Mouse (Mus musculus) neural tube, embryonic 14.5 days (tissue): ENCODE data around the gene Hdac9. TPM values are rescaled to one million over a fixed set of nuclear protein-coding genes. Genes with fewer than 3 reads are reported as not detected.

Source experiments
- ATAC-seq: fragments of 200-750 bp; cut with Nextera tagmentation; 2 replicates; pipeline ENCODE4 v1.8.0; 2017; ENCODE audit warnings: low read depth, mild to moderate bottlenecking, moderate TSS enrichment, moderate library complexity
- H3K27ac ChIP-seq: fragments of 300-500 bp; sonication (generic); 2 replicates; pipeline ENCODE4 v1.5.1; 2014; ENCODE audit warnings: low read depth, mild to moderate bottlenecking, control low read depth, low read length, moderate library complexity, mixed read lengths
- H3K27me3 ChIP-seq: fragments of 300-500 bp; sonication (generic); 2 replicates; pipeline ENCODE4 v1.6.1; 2014; ENCODE audit warnings: low read length; ENCODE audit not compliant: control insufficient read depth, insufficient read depth
- H3K36me3 ChIP-seq: fragments of 300-500 bp; sonication (generic); 2 replicates; pipeline ENCODE4 v1.6.1; 2014; ENCODE audit warnings: low read length, mixed read lengths; ENCODE audit not compliant: control insufficient read depth, insufficient read depth
- H3K4me1 ChIP-seq: fragments of 300-500 bp; sonication (generic); 2 replicates; pipeline ENCODE4 v1.6.1; 2014; ENCODE audit warnings: low read length; ENCODE audit not compliant: control insufficient read depth, insufficient read depth
- H3K4me2 ChIP-seq: fragments of 300-500 bp; sonication (generic); 2 replicates; pipeline ENCODE4 v1.6.1; 2014; ENCODE audit warnings: mild to moderate bottlenecking, low read depth, low read length, control low read depth
- H3K4me3 ChIP-seq: fragments of 300-500 bp; sonication (generic); 2 replicates; pipeline ENCODE4 v1.5.1; 2014; ENCODE audit warnings: low read depth, low read length, control low read depth, mixed read lengths
- H3K9ac ChIP-seq: fragments of 300-500 bp; sonication (generic); replicated peaks from 2 replicates; pipeline ENCODE4 v1.6.1; 2014; ENCODE audit warnings: low read depth, mild to moderate bottlenecking, control low read depth, low read length, mixed read lengths
- H3K9me3 ChIP-seq: fragments of 300-500 bp; sonication (generic); 2 replicates; pipeline ENCODE4 v1.6.1; 2016; ENCODE audit warnings: low read length; ENCODE audit not compliant: control insufficient read depth
- WGBS: fragments of 180-500 bp; shearing (Covaris S2); extraction: QIAGEN DNeasy Blood & Tissue Kit; methylation state at CpG from one replicate; pipeline ENCODE4 v1.1.7; 2014; 5-methylcytosine and 5-hydroxymethylcytosine counted together
- polyA plus RNA-seq: library from polyadenylated mRNA; unstranded; fragments of >200 nt; fragmentation: Nextera tagmentation; extraction: Ambion mirVana; gene quantifications from 2 replicates; pipeline ENCODE4 v1.2.1, GENCODE M21; 2014

Hdac9 gene
- polyA plus RNA-seq, 1 experiment from 2014 or later, result 14.1 TPM

- 74% methylated on average over 3 of the region's 3 CpGs for WGBS
- 0 out of 2 replicates have a peak, but pooled peaks have one; percentile 17 for ATAC-seq
- no peaks in the 10 kb centered on the region for H3K36me3 ChIP-seq
- no peak overlapping the region for H3K9ac ChIP-seq
- no peaks in the 10 kb centered on the region for H3K27me3 ChIP-seq
- no peaks in the 10 kb centered on the region for H3K9me3 ChIP-seq
- H3K4me2 ChIP-seq, result no peak overlapping the region
- H3K4me1 ChIP-seq, result no peaks in the 10 kb centered on the region
- H3K4me3 ChIP-seq, result no peak overlapping the region
- H3K27ac ChIP-seq, result no peak overlapping the region
These were observed 347.4 kb downstream of the Hdac9 start for GRCm38 (mm10) chr12:34569472-34569871.

GRCm38 (mm10) chr12:34569052-34569451 lies 347.8 kb downstream of the Hdac9 start:
- Histone ChIP-seq H3K36me3 (no peaks in the 10 kb centered on the region), H3K9ac (no peak overlapping the region), H3K9me3 (no peaks in the 10 kb centered on the region), H3K4me1 (no peaks in the 10 kb centered on the region), H3K4me3 (no peak overlapping the region), H3K27ac (no peak overlapping the region), H3K4me2 (no peak overlapping the region), H3K27me3 (no peaks in the 10 kb centered on the region)
- ATAC-seq, result peak; percentile 56; the same call in 1 of the 2 replicates
- WGBS, result 56% methylated on average over 3 of the region's 3 CpGs

DNA sequence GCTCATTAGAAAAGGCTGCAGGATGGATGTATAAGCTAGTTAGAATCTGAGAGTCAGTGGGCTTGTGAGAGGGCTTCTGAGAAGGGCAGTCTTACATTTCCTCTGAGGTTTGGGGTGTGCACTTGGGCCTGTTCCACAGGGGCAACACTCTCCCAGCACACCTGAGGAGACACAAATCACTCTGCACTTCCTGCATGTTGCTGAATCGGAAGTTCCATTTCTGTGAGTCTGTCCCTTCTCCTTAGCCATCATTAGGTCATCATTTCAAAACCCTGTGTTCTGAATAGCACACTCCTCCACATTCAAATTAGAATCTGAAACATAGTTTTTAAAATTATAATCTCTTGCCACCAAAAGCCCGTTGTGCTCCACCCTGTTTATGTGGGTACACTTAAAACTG lies 354.6 kb downstream of the Hdac9 start:
- Histone ChIP-seq H3K4me3 (no peak overlapping the region), H3K27me3 (no peaks in the 10 kb centered on the region), H3K4me2 (no peak overlapping the region), H3K9ac (no peak overlapping the region), H3K27ac (no peak overlapping the region), H3K9me3 (no peaks in the 10 kb centered on the region), H3K4me1 (no peaks in the 10 kb centered on the region), H3K36me3 (no peaks in the 10 kb centered on the region)
- 84% methylated on average over 2 of the region's 2 CpGs for WGBS
- no peak for ATAC-seq

GRCm38 (mm10) chr12:34559001-34559400 lies 357.9 kb downstream of the Hdac9 start:
- no peaks in the 10 kb centered on the region for H3K9me3 ChIP-seq
- H3K9ac ChIP-seq, result no peak overlapping the region
- no peak overlapping the region for H3K27ac ChIP-seq
- H3K4me3 ChIP-seq, result no peak overlapping the region
- H3K4me2 ChIP-seq, result no peak overlapping the region
- ATAC-seq, result no peak
- WGBS, result 73% methylated on average over 5 of the region's 5 CpGs
- no peaks in the 10 kb centered on the region for H3K4me1 ChIP-seq
- no peaks in the 10 kb centered on the region for H3K36me3 ChIP-seq
- no peaks in the 10 kb centered on the region for H3K27me3 ChIP-seq

- Histone ChIP-seq H3K4me3 (no peak overlapping the region), H3K27ac (no peak overlapping the region), H3K9ac (no peak overlapping the region), H3K36me3 (no peaks in the 10 kb centered on the region), H3K27me3 (no peaks in the 10 kb centered on the region), H3K4me2 (no peak overlapping the region), H3K9me3 (no peaks in the 10 kb centered on the region), H3K4me1 (no peaks in the 10 kb centered on the region)
- no peak for ATAC-seq
These were observed 362.1 kb downstream of the Hdac9 start for GRCm38 (mm10) chr12:34554803-34555202.

GRCm38 (mm10) chr12:34550268-34550667 lies 366.6 kb downstream of the Hdac9 start:
- Histone ChIP-seq H3K4me3 (no peak overlapping the region), H3K4me2 (no peak overlapping the region), H3K36me3 (no peaks in the 10 kb centered on the region), H3K27me3 (no peaks in the 10 kb centered on the region), H3K9me3 (no peaks in the 10 kb centered on the region), H3K27ac (no peak overlapping the region), H3K9ac (no peak overlapping the region), H3K4me1 (no peaks in the 10 kb centered on the region)
- WGBS, result 54% methylated on average over 9 of the region's 9 CpGs
- no peak for ATAC-seq

- Histone ChIP-seq H3K9me3 (no peaks in the 10 kb centered on the region), H3K36me3 (no peaks in the 10 kb centered on the region), H3K27ac (peak overlapping the region; percentile 64), H3K4me2 (peak overlapping the region; percentile 43; the same call in 1 of the 2 replicates), H3K4me1 (peaks cover 13% of the 10 kb centered on the region; the same call in 1 of the 2 replicates), H3K27me3 (no peaks in the 10 kb centered on the region), H3K4me3 (no peak overlapping the region), H3K9ac (no peak overlapping the region)
- ATAC-seq, result no peak
- WGBS, result 6% methylated on average over 3 of the region's 3 CpGs
These were observed 387.7 kb downstream of the Hdac9 start for GRCm38 (mm10) chr12:34529165-34529545.

GRCm38 (mm10) chr12:34528201-34529164 lies 388.4 kb downstream of the Hdac9 start:
- WGBS, result 7% methylated on average over 11 of the region's 11 CpGs
- no peaks in the 10 kb centered on the region for H3K9me3 ChIP-seq
- ATAC-seq, result peak; percentile 86

DNA sequence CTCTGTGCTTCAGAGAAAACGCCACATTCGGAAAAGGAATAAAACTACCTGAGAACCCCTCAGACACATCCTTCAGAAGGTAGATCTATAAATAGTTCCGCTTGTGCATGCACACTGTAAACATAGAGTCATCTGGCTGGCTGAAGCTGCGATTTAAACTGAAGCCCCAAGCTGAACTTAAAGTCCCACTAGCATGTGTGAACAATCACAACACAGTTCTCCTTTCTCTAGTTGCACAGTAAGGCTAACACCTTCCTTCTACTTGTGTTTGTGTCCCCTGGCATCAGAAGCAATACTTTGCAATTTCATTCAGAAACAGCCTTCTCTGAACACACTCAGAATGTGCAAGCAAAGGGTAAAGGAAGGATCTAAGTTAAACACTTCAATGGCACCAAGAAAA lies 389.1 kb downstream of the Hdac9 start:
- no peak for ATAC-seq
- no peak overlapping the region for H3K27ac ChIP-seq
- H3K4me3 ChIP-seq, result peak overlapping the region; percentile 6
- H3K9me3 ChIP-seq, result no peaks in the 10 kb centered on the region
- no peaks in the 10 kb centered on the region for H3K36me3 ChIP-seq
- peaks cover 13% of the 10 kb centered on the region; the same call in 1 of the 2 replicates for H3K4me1 ChIP-seq
- H3K27me3 ChIP-seq, result no peaks in the 10 kb centered on the region
- H3K4me2 ChIP-seq, result peak overlapping the region; percentile 43
- H3K9ac ChIP-seq, result no peak overlapping the region
- 44% methylated on average over 4 of the region's 4 CpGs for WGBS

More at GRCm38 (mm10) chr12:34528201-34529164, 388.4 kb downstream of the Hdac9 start:
- H3K4me2 ChIP-seq, result peak overlapping the region; percentile 43
- H3K27me3 ChIP-seq, result no peaks in the 10 kb centered on the region
- peak overlapping the region; percentile 6 for H3K4me3 ChIP-seq
- peaks cover 13% of the 10 kb centered on the region; the same call in 1 of the 2 replicates for H3K4me1 ChIP-seq
- H3K9ac ChIP-seq, result 0 out of 2 replicates have a peak overlapping the region, but pooled peaks have one; percentile 25
- no peaks in the 10 kb centered on the region for H3K36me3 ChIP-seq
- H3K27ac ChIP-seq, result peak overlapping the region; percentile 64
